Mouse (Mus musculus) kidney, embryonic 14.5 days (tissue): Measurements from ENCODE around the gene Rps6ka2. TPM values are rescaled to one million over a fixed set of nuclear protein-coding genes. Genes with fewer than 3 reads are reported as not detected.

ENCODE experiments used
- ATAC-seq: fragments of 200-750 bp; cut with Nextera tagmentation; 2 replicates; pipeline ENCODE4 v1.8.0; 2017; ENCODE audit warnings: moderate number of reproducible peaks, mild to moderate bottlenecking, moderate TSS enrichment, moderate library complexity; ENCODE audit not compliant: low FRiP score, low TSS enrichment
- H3K27ac ChIP-seq: fragments of 300-500 bp; sonication (generic); 2 replicates; pipeline ENCODE4 v1.5.1; 2014; ENCODE audit warnings: low read depth, mild to moderate bottlenecking, low read length, moderate library complexity, mixed read lengths
- H3K27me3 ChIP-seq: fragments of 300-500 bp; sonication (generic); 2 replicates; pipeline ENCODE4 v1.6.1; 2014; ENCODE audit warnings: mild to moderate bottlenecking, low read length; ENCODE audit not compliant: control insufficient read depth, insufficient read depth
- H3K36me3 ChIP-seq: fragments of 300-500 bp; sonication (generic); 2 replicates; pipeline ENCODE4 v1.6.1; 2014; ENCODE audit warnings: low read length, mixed read lengths; ENCODE audit not compliant: control insufficient read depth, insufficient read depth
- H3K4me1 ChIP-seq: fragments of 300-500 bp; sonication (generic); 2 replicates; pipeline ENCODE4 v1.6.1; 2014; ENCODE audit warnings: low read length, mixed read lengths; ENCODE audit not compliant: control insufficient read depth, insufficient read depth
- H3K4me2 ChIP-seq: fragments of 300-500 bp; sonication (generic); replicated peaks from 2 replicates; pipeline ENCODE4 v1.6.1; 2014; ENCODE audit warnings: low read depth, mild to moderate bottlenecking, low read length
- H3K4me3 ChIP-seq: fragments of 300-500 bp; sonication (generic); 2 replicates; pipeline ENCODE4 v1.5.1; 2014; ENCODE audit warnings: mild to moderate bottlenecking, low read length
- H3K9ac ChIP-seq: fragments of 300-500 bp; sonication (generic); 2 replicates; pipeline ENCODE4 v1.6.1; 2014; ENCODE audit warnings: low read depth, mild to moderate bottlenecking, low read length, moderate library complexity
- H3K9me3 ChIP-seq: fragments of 300-500 bp; sonication (generic); 2 replicates; pipeline ENCODE4 v1.6.1; 2016; ENCODE audit warnings: low read length; ENCODE audit not compliant: control insufficient read depth
- whole genome bisulfite sequencing: fragments of 180-500 bp; shearing (Covaris S2); extraction: QIAGEN DNeasy Blood & Tissue Kit; methylation state at CpG from one replicate; pipeline ENCODE4 v1.1.7; 2014; 5-methylcytosine and 5-hydroxymethylcytosine counted together
- polyA plus RNA-seq: library from polyadenylated mRNA; unstranded; fragments of >200 nt; fragmentation: Nextera tagmentation; extraction: Ambion mirVana; gene quantifications from 2 replicates; pipeline ENCODE4 v1.2.1, GENCODE M21; 2014

Gene Rps6ka2
- polyA plus RNA-seq, 1 experiment from 2014 or later = 30.7 TPM

- WGBS = 87% methylated on average over 2 of the region's 2 CpGs
- no peaks in the 10 kb centered on the region; the same call in 1 of the 2 replicates for H3K36me3 ChIP-seq
- no peaks in the 10 kb centered on the region for H3K27me3 ChIP-seq
- H3K4me2 ChIP-seq = no peak overlapping the region
- H3K9me3 ChIP-seq = no peaks in the 10 kb centered on the region
- H3K9ac ChIP-seq = peak overlapping the region; percentile 18; the same call in 1 of the 2 replicates
- no peak overlapping the region for H3K4me3 ChIP-seq
- peaks cover 21% of the 10 kb centered on the region; the same call in 1 of the 2 replicates for H3K4me1 ChIP-seq
- no peak for ATAC-seq
- no peak overlapping the region for H3K27ac ChIP-seq
Measured at GRCm38 (mm10) chr17:7267843-7268242, 97.9 kb downstream of the Rps6ka2 start.

- 40% methylated on average over 12 of the region's 12 CpGs for WGBS
- ATAC-seq = peak; percentile 40; the same call in 1 of the 2 replicates
Measured at GRCm38 (mm10) chr17:7269151-7269806, 99.4 kb downstream of the Rps6ka2 start.

GRCm38 (mm10) chr17:7270506-7270905 is 100.6 kb downstream of the Rps6ka2 start:
- peak overlapping the region; percentile 24; the same call in 1 of the 2 replicates for H3K27ac ChIP-seq
- H3K9me3 ChIP-seq = no peaks in the 10 kb centered on the region
- H3K9ac ChIP-seq = no peak overlapping the region
- no peak overlapping the region for H3K4me3 ChIP-seq
- H3K36me3 ChIP-seq = no peaks in the 10 kb centered on the region
- no peaks in the 10 kb centered on the region for H3K27me3 ChIP-seq
- ATAC-seq = no peak
- no peak overlapping the region for H3K4me2 ChIP-seq
- WGBS = 75% methylated on average over 8 of the region's 8 CpGs
- H3K4me1 ChIP-seq = peaks cover 19% of the 10 kb centered on the region; the same call in 1 of the 2 replicates

More at GRCm38 (mm10) chr17:7269151-7269806, 99.4 kb downstream of the Rps6ka2 start:
- Histone ChIP-seq H3K27ac (no peak overlapping the region), H3K9ac (no peak overlapping the region), H3K4me2 (no peak overlapping the region), H3K9me3 (no peaks in the 10 kb centered on the region), H3K4me3 (no peak overlapping the region), H3K36me3 (no peaks in the 10 kb centered on the region; the same call in 1 of the 2 replicates), H3K4me1 (peaks cover 22% of the 10 kb centered on the region; the same call in 1 of the 2 replicates), H3K27me3 (no peaks in the 10 kb centered on the region)

- Histone ChIP-seq H3K4me2 (no peak overlapping the region), H3K9me3 (no peaks in the 10 kb centered on the region), H3K27me3 (no peaks in the 10 kb centered on the region), H3K36me3 (no peaks in the 10 kb centered on the region), H3K4me3 (no peak overlapping the region), H3K27ac (no peak overlapping the region), H3K4me1 (0 out of 2 replicates have a peak, but pooled peaks cover 19% of the 10 kb centered on the region), H3K9ac (no peak overlapping the region)
- ATAC-seq = peak; percentile 53
- WGBS = 39% methylated on average over 10 of the region's 10 CpGs
Measured at GRCm38 (mm10) chr17:7271522-7272134, 101.7 kb downstream of the Rps6ka2 start.

GRCm38 (mm10) chr17:7273054-7273453 is 103.1 kb downstream of the Rps6ka2 start:
- Histone ChIP-seq H3K27ac (peak overlapping the region; percentile 51; the same call in 1 of the 2 replicates), H3K9me3 (no peaks in the 10 kb centered on the region), H3K4me1 (0 out of 2 replicates have a peak, but pooled peaks cover 19% of the 10 kb centered on the region), H3K9ac (no peak overlapping the region), H3K36me3 (peaks cover 8% of the 10 kb centered on the region; the same call in 1 of the 2 replicates), H3K27me3 (no peaks in the 10 kb centered on the region), H3K4me3 (no peak overlapping the region), H3K4me2 (no peak overlapping the region)
- WGBS = 18% methylated on average over 9 of the region's 9 CpGs
- no peak for ATAC-seq

GRCm38 (mm10) chr17:7273785-7274184 is 103.9 kb downstream of the Rps6ka2 start:
- H3K4me3 ChIP-seq = no peak overlapping the region
- ATAC-seq = no peak
- no peaks in the 10 kb centered on the region for H3K9me3 ChIP-seq
- no peak overlapping the region for H3K9ac ChIP-seq
- peaks cover 13% of the 10 kb centered on the region; the same call in 1 of the 2 replicates for H3K36me3 ChIP-seq
- no peak overlapping the region for H3K27ac ChIP-seq
- H3K4me1 ChIP-seq = 0 out of 2 replicates have a peak, but pooled peaks cover 19% of the 10 kb centered on the region
- no peak overlapping the region for H3K4me2 ChIP-seq
- no peaks in the 10 kb centered on the region for H3K27me3 ChIP-seq
- WGBS = 80% methylated on average over 10 of the region's 10 CpGs

- H3K36me3 ChIP-seq = peaks cover 35% of the 10 kb centered on the region; the same call in 1 of the 2 replicates
- H3K4me2 ChIP-seq = no peak overlapping the region
- no peak overlapping the region for H3K9ac ChIP-seq
- no peaks in the 10 kb centered on the region for H3K27me3 ChIP-seq
- 94% methylated on average over 15 of the region's 15 CpGs for WGBS
- no peaks in the 10 kb centered on the region for H3K9me3 ChIP-seq
- no peak overlapping the region for H3K27ac ChIP-seq
- H3K4me3 ChIP-seq = no peak overlapping the region
- H3K4me1 ChIP-seq = no peaks in the 10 kb centered on the region; the same call in 1 of the 2 replicates
- no peak for ATAC-seq
Measured at GRCm38 (mm10) chr17:7278702-7279242, 108.9 kb downstream of the Rps6ka2 start.

- Histone ChIP-seq H3K9ac (no peak overlapping the region), H3K36me3 (peaks cover 40% of the 10 kb centered on the region; the same call in 1 of the 2 replicates), H3K4me3 (no peak overlapping the region), H3K27me3 (no peaks in the 10 kb centered on the region), H3K27ac (no peak overlapping the region), H3K9me3 (no peaks in the 10 kb centered on the region), H3K4me2 (no peak overlapping the region), H3K4me1 (no peaks in the 10 kb centered on the region; the same call in 1 of the 2 replicates)
- WGBS = 92% methylated on average over 9 of the region's 9 CpGs
- ATAC-seq = no peak
Measured at GRCm38 (mm10) chr17:7279251-7279650, 109.3 kb downstream of the Rps6ka2 start.
